Mouse (Mus musculus) ovary, adult 10 weeks (tissue): Measurements from ENCODE around the gene Fam71f2. TPM values are rescaled to one million over a fixed set of nuclear protein-coding genes. Genes with fewer than 3 reads are reported as not detected.

Experiments
- polyA plus RNA-seq: library from polyadenylated mRNA; stranded (reverse); fragments of 350-450 nt; fragmentation: Illumina TruSeq; extraction: RNeasy Lipid Tissue Mini Kit (QIAGEN cat#74804); gene quantifications from one replicate; pipeline ENCODE4 v1.2.3, GENCODE M21; 2014

Fam71f2 gene
- polyA plus RNA-seq, result not detected

GRCm38 (mm10) chr6:29279293-29279692 lies at the start of gene Fam71f2:
Gene Fam71f2 (plus strand): TSS chr6:29279593.

GRCm38 (mm10) chr6:29272312-29273072 lies 6.9 kb upstream of the Fam71f2 start, which contains the start of gene Hilpda:
Gene Hilpda (plus strand): TSS chr6:29272488.

GRCm38 (mm10) chr6:29318879-29319278 lies 39.5 kb downstream of the Fam71f2 start, which contains the start of gene Fam71f1:
Gene Fam71f1 (plus strand): TSS chr6:29319140.

Other genes starting within 250 kb of the Fam71f2 start
- 3.9 TPM for gene Lep, start 219.4 kb upstream of the Fam71f2 start, polyA plus RNA-seq
- gene Rbm28, start 114.6 kb upstream of the Fam71f2 start, polyA plus RNA-seq, result 54.0 TPM
- 0.43 TPM for gene Prrt4, start 100.0 kb upstream of the Fam71f2 start, polyA plus RNA-seq
- 18.6 TPM for gene Impdh1, start 63.2 kb upstream of the Fam71f2 start, polyA plus RNA-seq
- 15.9 TPM for gene Hilpda, start 7.1 kb upstream of the Fam71f2 start, polyA plus RNA-seq
- not detected for gene Fam71f1, start 39.5 kb downstream of the Fam71f2 start, polyA plus RNA-seq
- gene Calu, start 68.5 kb downstream of the Fam71f2 start, polyA plus RNA-seq, result 605 TPM
- gene Opn1sw, start 108.9 kb downstream of the Fam71f2 start, polyA plus RNA-seq, result not detected
- gene Ccdc136, start 116.7 kb downstream of the Fam71f2 start, polyA plus RNA-seq, result 1.2 TPM
- gene Flnc, start 153.7 kb downstream of the Fam71f2 start, polyA plus RNA-seq, result 0.20 TPM
- 16.8 TPM for gene Atp6v1f, start 188.1 kb downstream of the Fam71f2 start, polyA plus RNA-seq
- not detected for gene Atp6v1fnb, start 191.8 kb downstream of the Fam71f2 start, polyA plus RNA-seq
- not detected for gene Kcp, start 228.4 kb downstream of the Fam71f2 start, polyA plus RNA-seq
- gene Irf5, start 247.0 kb downstream of the Fam71f2 start, polyA plus RNA-seq, result 1.6 TPM